Mouse (Mus musculus): ENCODE measurements around the gene Edar. TPM values are rescaled to one million over a fixed set of nuclear protein-coding genes. Genes with fewer than 3 reads are reported as not detected.

The Edar gene
- polyA plus RNA-seq, 1 experiment from 2014 or later, result 0.32 TPM

- Histone ChIP-seq H3K27ac (no peak overlapping the region), H3K9ac (no peak overlapping the region), H3K9me3 (replicated peaks) (no peaks in the 10 kb centered on the region), H3K36me3 (no peaks in the 10 kb centered on the region), H3K27me3 (no peaks in the 10 kb centered on the region), H3K4me1 (peaks cover 17% of the 10 kb centered on the region), H3K4me3 (no peak overlapping the region), H3K4me2 (replicated peaks) (no peak overlapping the region)
- 89% methylated on average over 7 of the region's 7 CpGs for WGBS
- no peak for ATAC-seq (ENCODE audit: low FRiP score)
Measured at GRCm38 (mm10) chr10:58644194-58644593, 31.3 kb downstream of the Edar start.

- no peak overlapping the region for H3K4me3 ChIP-seq
- H3K9ac ChIP-seq, result no peak overlapping the region
- H3K4me1 ChIP-seq, result peaks cover 17% of the 10 kb centered on the region
- H3K9me3 ChIP-seq (replicated peaks), result no peaks in the 10 kb centered on the region
- H3K4me2 ChIP-seq (replicated peaks), result no peak overlapping the region
- H3K27me3 ChIP-seq, result no peaks in the 10 kb centered on the region
- H3K36me3 ChIP-seq, result no peaks in the 10 kb centered on the region
- H3K27ac ChIP-seq, result no peak overlapping the region
- no peak for ATAC-seq (ENCODE audit: low FRiP score)
- WGBS, result 92% methylated on average over 9 of the region's 9 CpGs
Measured at GRCm38 (mm10) chr10:58643001-58643400, 32.5 kb downstream of the Edar start.

GRCm38 (mm10) chr10:58641631-58642030, 33.8 kb downstream of the Edar start:
- no peak for ATAC-seq (ENCODE audit: low FRiP score)
- no peaks in the 10 kb centered on the region for H3K27me3 ChIP-seq
- WGBS, result 68% methylated on average over 10 of the region's 10 CpGs
- H3K9ac ChIP-seq, result no peak overlapping the region
- H3K27ac ChIP-seq, result no peak overlapping the region
- peaks cover 21% of the 10 kb centered on the region for H3K4me1 ChIP-seq
- no peak overlapping the region for H3K4me2 ChIP-seq (replicated peaks)
- no peaks in the 10 kb centered on the region for H3K36me3 ChIP-seq
- no peak overlapping the region for H3K4me3 ChIP-seq
- no peaks in the 10 kb centered on the region for H3K9me3 ChIP-seq (replicated peaks)

GRCm38 (mm10) chr10:58640446-58641400, 34.7 kb downstream of the Edar start:
- no peaks in the 10 kb centered on the region for H3K27me3 ChIP-seq
- no peaks in the 10 kb centered on the region for H3K9me3 ChIP-seq (replicated peaks)
- peaks cover 25% of the 10 kb centered on the region for H3K4me1 ChIP-seq
- H3K4me2 ChIP-seq (replicated peaks), result no peak overlapping the region
- no peaks in the 10 kb centered on the region for H3K36me3 ChIP-seq
- H3K9ac ChIP-seq, result no peak overlapping the region
- no peak overlapping the region for H3K27ac ChIP-seq
- H3K4me3 ChIP-seq, result no peak overlapping the region
- 39% methylated on average over 19 of the region's 19 CpGs for WGBS
- 0 out of 2 replicates have a peak, but pooled peaks have one; percentile 33 for ATAC-seq (ENCODE audit: low FRiP score)

GRCm38 (mm10) chr10:58639291-58639690, 36.2 kb downstream of the Edar start:
- H3K4me2 ChIP-seq (replicated peaks), result no peak overlapping the region
- H3K9ac ChIP-seq, result no peak overlapping the region
- no peaks in the 10 kb centered on the region for H3K27me3 ChIP-seq
- ATAC-seq (ENCODE audit: low FRiP score), result no peak
- H3K9me3 ChIP-seq (replicated peaks), result no peaks in the 10 kb centered on the region
- 75% methylated on average over 6 of the region's 6 CpGs for WGBS
- H3K27ac ChIP-seq, result no peak overlapping the region
- no peaks in the 10 kb centered on the region for H3K36me3 ChIP-seq
- no peak overlapping the region for H3K4me3 ChIP-seq
- peaks cover 25% of the 10 kb centered on the region for H3K4me1 ChIP-seq

GRCm38 (mm10) chr10:58636431-58637080, 38.9 kb downstream of the Edar start:
- Histone ChIP-seq H3K4me1 (peaks cover 20% of the 10 kb centered on the region), H3K9ac (no peak overlapping the region), H3K27ac (no peak overlapping the region), H3K27me3 (no peaks in the 10 kb centered on the region), H3K9me3 (replicated peaks) (no peaks in the 10 kb centered on the region), H3K4me2 (replicated peaks) (no peak overlapping the region), H3K4me3 (no peak overlapping the region), H3K36me3 (no peaks in the 10 kb centered on the region)
- peak; percentile 7; the same call in 1 of the 2 replicates for ATAC-seq (ENCODE audit: low FRiP score)
- 45% methylated on average over 7 of the region's 7 CpGs for WGBS

- no peaks in the 10 kb centered on the region for H3K9me3 ChIP-seq (replicated peaks)
- H3K4me2 ChIP-seq (replicated peaks), result no peak overlapping the region
- no peaks in the 10 kb centered on the region for H3K27me3 ChIP-seq
- H3K27ac ChIP-seq, result no peak overlapping the region
- H3K4me3 ChIP-seq, result no peak overlapping the region
- 79% methylated on average over 2 of the region's 2 CpGs for WGBS
- peaks cover 8% of the 10 kb centered on the region for H3K4me1 ChIP-seq
- no peak for ATAC-seq (ENCODE audit: low FRiP score)
- H3K36me3 ChIP-seq, result no peaks in the 10 kb centered on the region
- H3K9ac ChIP-seq, result no peak overlapping the region
Measured at GRCm38 (mm10) chr10:58633507-58633906, 41.9 kb downstream of the Edar start.

- Histone ChIP-seq H3K27ac (no peak overlapping the region), H3K27me3 (no peaks in the 10 kb centered on the region), H3K4me1 (no peaks in the 10 kb centered on the region), H3K4me2 (replicated peaks) (no peak overlapping the region), H3K9me3 (replicated peaks) (no peaks in the 10 kb centered on the region), H3K36me3 (no peaks in the 10 kb centered on the region), H3K9ac (no peak overlapping the region), H3K4me3 (no peak overlapping the region)
- ATAC-seq (ENCODE audit: low FRiP score), result peak; percentile 44
Measured at GRCm38 (mm10) chr10:58627569-58627968, 47.9 kb downstream of the Edar start.

- Histone ChIP-seq H3K27ac (no peak overlapping the region), H3K27me3 (no peaks in the 10 kb centered on the region), H3K9ac (no peak overlapping the region), H3K4me1 (no peaks in the 10 kb centered on the region), H3K4me2 (replicated peaks) (no peak overlapping the region), H3K4me3 (no peak overlapping the region), H3K36me3 (no peaks in the 10 kb centered on the region), H3K9me3 (replicated peaks) (no peaks in the 10 kb centered on the region)
- 77% methylated on average over 12 of the region's 12 CpGs for WGBS
- no peak for ATAC-seq (ENCODE audit: low FRiP score)
Measured at GRCm38 (mm10) chr10:58624848-58625711, 50.4 kb downstream of the Edar start.

GRCm38 (mm10) chr10:58619266-58619665, 56.2 kb downstream of the Edar start:
- Histone ChIP-seq H3K4me1 (peaks cover 3% of the 10 kb centered on the region; the same call in 1 of the 2 replicates), H3K27ac (no peak overlapping the region), H3K27me3 (no peaks in the 10 kb centered on the region), H3K4me2 (replicated peaks) (no peak overlapping the region), H3K4me3 (no peak overlapping the region), H3K9me3 (replicated peaks) (no peaks in the 10 kb centered on the region), H3K36me3 (no peaks in the 10 kb centered on the region), H3K9ac (no peak overlapping the region)
- no peak for ATAC-seq (ENCODE audit: low FRiP score)
- WGBS, result 74% methylated on average over 4 of the region's 4 CpGs

GRCm38 (mm10) chr10:58618501-58619216, 56.8 kb downstream of the Edar start:
- H3K9ac ChIP-seq, result no peak overlapping the region
- no peaks in the 10 kb centered on the region for H3K36me3 ChIP-seq
- no peaks in the 10 kb centered on the region for H3K27me3 ChIP-seq
- H3K4me2 ChIP-seq (replicated peaks), result no peak overlapping the region
- H3K4me3 ChIP-seq, result no peak overlapping the region
- no peak for ATAC-seq (ENCODE audit: low FRiP score)
- WGBS, result 90% methylated on average over 17 of the region's 17 CpGs
- H3K9me3 ChIP-seq (replicated peaks), result no peaks in the 10 kb centered on the region
- H3K4me1 ChIP-seq, result peaks cover 3% of the 10 kb centered on the region; the same call in 1 of the 2 replicates
- H3K27ac ChIP-seq, result no peak overlapping the region

Data from hindbrain, embryonic 12.5 days (tissue).